Mouse (Mus musculus): ENCODE data around the gene Cpne5.

Cpne5 gene

DNA sequence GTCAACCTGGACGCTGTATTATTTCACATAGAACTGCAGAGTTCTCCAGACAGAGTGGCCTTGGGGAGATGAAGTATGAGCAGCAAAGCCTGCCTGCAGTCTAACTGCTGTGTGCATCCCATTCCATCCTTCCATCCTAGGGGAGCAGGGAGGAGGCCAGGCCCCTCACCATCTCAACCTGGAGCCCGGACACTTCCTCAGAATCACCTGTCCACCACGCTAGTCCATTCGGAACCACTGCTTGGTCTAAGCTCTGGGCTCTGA lies 23.8 kb downstream of the Cpne5 start:
- in situ Hi-C loops (cut with MboI; ENCODE audit: unreplicated experiment in 2 of 2), result no loop called here

DNA sequence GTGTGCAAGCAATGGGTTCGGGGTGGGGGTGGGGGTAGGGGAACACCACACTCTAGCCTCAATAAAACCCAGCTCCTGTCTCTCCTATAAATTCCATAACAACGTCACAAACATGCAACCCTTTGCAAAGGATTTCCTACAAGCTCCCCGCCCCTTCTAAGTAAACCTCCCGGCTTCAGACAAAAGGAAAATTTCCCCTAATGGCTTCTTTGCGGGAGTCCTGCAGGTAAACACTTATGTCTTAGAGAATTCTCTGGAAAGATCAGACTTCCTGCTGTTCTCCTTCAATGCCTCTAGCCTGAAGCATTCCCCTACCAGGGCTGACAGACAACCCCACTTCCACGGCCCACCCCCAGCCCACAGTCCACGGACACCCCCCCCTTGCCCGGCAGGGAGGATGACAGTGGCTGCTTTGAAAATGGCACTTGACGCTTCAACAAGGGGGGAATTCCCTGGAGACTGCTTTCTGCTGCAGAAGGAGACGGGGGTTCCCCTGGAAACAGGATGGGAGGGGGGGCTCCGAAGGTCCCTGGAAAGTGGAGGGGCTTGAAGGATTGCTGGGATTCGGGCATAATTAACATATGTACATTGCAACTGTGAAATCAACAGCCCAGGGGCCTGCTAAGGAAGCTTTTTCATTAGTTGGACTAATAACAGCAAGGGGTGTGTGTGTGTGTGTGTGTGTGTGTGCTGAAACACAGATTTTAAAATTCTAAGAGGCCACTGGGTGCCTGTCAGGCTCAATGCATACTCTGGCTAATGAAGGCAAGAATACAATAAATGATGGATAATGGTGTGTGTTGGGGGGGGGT lies 24.4 kb downstream of the Cpne5 start:
- in situ Hi-C loops (cut with MboI; ENCODE audit: unreplicated experiment in 2 of 2), result no loop called here

DNA sequence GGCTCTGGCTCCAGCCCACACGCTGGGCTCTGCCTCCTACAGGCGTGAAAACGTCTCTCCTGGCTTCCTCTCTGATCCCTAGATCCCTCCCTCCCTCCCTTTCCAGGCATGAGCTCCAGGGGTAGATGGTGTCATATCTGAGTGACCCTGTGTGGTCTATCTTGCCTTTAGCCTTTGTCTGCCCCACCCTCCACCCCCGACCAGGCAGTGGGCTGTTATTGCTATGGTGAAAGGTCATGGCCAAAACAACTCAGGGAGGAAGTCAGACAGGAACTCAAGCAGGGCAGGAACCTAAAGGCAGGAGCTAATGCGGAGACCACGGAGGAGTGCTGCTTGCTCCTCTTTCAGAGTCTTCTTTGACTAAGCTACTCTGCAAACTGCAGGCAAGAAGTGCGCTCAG lies 26.1 kb downstream of the Cpne5 start:
- in situ Hi-C loops (cut with MboI; ENCODE audit: unreplicated experiment in 2 of 2), result no loop called here

DNA sequence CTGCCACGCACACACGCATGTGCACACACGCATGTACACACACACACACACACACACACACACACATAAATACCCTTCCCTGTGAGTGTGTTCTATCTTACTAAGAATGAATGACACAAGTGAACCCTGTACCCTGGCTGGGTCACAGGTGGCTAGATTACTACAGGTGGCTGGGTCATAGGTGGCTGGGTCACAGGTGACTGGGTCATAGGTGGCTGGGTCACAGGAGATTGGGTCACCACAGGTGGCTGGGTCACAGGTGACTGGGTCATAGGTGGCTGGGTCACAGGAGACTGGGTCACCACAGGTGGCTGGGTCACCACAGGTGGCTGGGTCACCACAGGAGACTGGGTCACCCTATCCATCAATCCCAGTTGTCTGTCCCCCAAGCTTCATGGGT lies 27.9 kb downstream of the Cpne5 start:
- in situ Hi-C loops (cut with MboI; ENCODE audit: unreplicated experiment in 2 of 2), result no loop called here

DNA sequence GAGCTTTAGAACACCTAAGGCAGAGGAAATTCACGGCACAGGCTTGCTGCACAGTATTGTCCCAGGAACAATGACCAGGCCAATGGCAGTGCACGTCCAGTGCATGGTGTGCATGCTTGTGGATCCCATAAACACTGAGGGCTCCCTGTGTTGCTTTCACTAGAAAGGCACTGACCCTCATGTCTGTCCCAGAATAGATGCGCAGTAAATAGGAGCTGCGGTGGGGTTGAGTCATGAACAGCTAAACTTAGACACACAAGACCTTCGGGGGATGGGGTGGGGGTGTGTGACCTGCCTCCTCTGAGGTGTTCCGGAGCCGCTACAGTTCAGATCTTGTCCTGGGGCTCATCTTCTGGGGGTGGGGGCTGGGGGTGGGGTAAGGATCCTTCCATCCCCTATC lies 31.9 kb downstream of the Cpne5 start:
- in situ Hi-C loops (cut with MboI; ENCODE audit: unreplicated experiment in 2 of 2), result no loop called here

DNA sequence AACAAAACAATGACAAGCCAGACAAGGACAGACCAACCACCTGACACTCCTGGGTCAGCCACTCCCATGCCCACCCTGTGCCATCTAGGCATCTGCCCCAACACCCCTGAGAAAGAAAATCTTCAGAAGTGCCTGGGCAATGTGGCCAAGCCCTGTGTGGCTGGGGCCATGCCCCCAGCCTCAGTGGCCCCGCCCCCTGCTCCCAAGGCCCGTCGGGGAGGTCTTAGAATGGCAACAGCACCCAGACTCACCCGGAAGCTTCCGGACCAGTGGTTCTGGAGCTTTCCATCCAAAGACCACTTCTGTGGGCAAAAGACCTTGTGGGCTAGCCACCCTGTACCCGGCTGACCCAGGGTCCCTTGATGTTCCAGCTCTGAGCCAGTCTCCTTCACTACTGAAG lies 35.4 kb downstream of the Cpne5 start:
- in situ Hi-C loops (cut with MboI; ENCODE audit: unreplicated experiment in 2 of 2), result no loop called here

DNA sequence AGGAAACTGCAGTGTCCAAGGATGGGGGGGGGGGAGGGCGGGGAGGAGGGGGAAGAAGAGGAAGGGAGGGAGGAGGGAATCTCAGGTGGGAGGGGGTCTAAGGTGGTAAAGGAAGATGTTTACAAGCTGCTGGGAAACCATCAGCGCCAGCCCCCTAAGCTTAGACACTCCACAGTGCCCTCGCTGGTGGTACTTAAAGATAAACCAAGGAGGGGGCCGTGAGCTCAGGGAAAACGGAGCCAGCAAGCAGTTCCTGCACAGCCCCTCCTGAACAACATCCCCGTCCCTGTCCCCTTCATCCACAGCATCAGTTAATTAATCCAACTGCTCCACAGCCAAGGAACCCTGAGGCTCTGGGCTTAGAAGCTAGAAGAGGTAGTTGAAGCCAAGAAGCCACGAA lies 38.1 kb downstream of the Cpne5 start:
- in situ Hi-C loops (cut with MboI; ENCODE audit: unreplicated experiment in 2 of 2), result no loop called here

DNA sequence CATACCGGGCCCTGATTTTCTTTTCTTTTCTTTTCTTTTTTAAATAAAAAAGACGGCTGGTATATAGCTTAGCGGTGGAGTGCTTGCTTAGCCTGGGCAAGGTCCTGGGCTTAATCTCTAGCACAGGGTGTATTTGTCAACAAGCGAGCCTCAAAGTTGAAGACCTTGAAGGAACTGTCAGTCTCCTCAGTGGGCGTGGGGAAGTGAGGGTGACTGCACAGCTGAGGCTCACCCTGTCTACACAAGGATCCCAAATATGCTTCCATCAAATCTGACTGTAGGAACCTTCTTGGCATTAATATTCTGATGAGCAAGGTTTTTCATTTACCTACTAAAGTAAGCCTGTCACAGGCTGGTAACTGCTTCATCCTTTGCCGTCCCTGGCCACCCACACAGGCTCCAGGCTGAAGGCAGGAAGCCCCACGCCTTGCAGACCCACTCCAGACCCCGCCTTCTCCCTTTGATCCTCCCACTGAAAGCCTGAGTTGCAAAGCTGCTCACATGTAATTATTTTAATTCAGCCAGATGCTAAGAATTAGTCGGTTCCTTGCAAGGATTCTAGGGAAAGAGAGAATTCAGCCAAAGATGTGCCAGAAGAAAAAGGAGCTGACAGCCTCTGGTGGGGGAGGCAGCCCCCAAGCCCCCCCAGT lies 38.7 kb downstream of the Cpne5 start:
- in situ Hi-C loops (cut with MboI; ENCODE audit: unreplicated experiment in 2 of 2), result no loop called here

DNA sequence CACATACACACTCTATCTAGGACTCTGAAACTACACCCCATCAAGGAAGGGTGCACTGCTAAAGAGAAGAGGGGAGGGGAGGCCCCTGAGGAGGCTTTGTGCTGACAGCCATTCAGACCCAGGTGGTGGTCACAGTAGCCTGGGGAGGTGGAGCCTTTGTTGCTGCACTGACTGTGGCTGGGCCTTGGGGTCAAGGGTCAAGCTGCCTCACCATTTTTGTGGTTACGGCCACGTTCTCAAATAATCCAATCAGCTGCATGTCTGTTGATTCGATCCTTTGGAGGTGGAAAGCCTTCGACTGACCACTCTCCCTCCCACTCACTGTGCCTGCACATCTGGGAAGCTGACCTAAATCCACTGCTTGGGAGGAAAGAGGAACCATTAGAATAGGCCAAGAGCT lies 42.4 kb downstream of the Cpne5 start:
- in situ Hi-C loops (cut with MboI; ENCODE audit: unreplicated experiment in 2 of 2), result no loop called here

DNA sequence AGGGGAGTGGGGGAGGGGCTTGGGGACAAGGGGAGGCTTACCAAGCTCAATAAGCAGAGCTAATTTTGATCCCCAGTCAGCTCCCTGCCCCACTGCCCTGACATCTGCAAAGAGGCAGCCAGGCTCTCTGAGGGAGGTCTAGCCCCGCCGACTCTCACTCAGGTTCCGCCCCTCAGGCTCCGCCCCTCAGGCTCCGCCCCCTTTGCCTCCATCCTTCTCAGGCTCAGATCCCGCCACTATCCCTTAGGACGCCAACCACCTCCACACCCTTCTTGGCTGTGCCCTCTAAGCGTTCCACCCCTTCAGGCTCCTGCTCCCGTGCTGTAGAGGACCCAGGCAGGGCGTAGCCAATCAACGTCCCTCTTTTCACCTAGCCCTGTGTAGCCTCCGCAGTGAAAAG lies 49.0 kb downstream of the Cpne5 start:
- in situ Hi-C loops (cut with MboI; ENCODE audit: unreplicated experiment in 2 of 2), result no loop called here

DNA sequence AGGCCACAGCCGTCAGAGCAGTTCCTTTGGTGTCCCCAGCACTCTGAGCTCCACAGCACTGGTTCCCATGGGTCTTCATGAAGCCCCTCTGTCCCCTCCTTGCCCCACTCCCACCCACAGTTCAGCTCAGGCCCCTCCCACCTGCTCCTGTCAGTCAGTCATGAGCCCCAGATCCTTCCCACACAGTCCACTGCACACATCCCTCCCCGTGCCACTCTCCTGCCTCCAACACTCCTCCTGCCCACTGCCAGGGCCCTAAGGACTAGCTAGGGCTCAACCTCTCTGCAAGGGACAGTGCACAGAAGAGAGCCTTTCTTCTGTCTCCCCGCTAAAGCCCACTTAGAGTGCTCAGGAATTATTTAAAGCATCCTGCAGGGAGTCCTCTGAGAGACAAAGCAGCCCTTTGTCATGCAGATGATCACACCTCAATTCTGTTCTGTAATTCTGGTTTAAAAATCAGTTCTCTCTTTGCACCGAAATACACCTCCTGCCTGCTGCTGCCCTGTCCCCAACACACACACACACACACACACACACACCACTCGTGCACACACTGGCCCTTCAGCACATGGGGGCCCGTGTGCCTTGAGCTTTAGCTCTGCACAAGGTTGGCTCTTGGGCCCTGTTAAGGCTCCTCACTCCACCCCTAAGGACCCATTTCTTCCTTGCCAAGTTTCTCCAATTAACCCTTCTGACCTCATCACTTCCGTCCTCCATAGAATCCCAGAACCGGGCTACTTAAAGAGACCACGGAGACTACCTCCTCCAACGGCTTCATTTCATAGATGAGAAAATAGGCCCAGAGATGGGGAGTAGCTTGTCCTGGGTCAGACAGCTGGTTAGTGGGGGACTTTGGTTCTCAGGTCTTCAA lies 50.7 kb downstream of the Cpne5 start:
- in situ Hi-C loops (cut with MboI; ENCODE audit: unreplicated experiment in 2 of 2), result no loop called here

DNA sequence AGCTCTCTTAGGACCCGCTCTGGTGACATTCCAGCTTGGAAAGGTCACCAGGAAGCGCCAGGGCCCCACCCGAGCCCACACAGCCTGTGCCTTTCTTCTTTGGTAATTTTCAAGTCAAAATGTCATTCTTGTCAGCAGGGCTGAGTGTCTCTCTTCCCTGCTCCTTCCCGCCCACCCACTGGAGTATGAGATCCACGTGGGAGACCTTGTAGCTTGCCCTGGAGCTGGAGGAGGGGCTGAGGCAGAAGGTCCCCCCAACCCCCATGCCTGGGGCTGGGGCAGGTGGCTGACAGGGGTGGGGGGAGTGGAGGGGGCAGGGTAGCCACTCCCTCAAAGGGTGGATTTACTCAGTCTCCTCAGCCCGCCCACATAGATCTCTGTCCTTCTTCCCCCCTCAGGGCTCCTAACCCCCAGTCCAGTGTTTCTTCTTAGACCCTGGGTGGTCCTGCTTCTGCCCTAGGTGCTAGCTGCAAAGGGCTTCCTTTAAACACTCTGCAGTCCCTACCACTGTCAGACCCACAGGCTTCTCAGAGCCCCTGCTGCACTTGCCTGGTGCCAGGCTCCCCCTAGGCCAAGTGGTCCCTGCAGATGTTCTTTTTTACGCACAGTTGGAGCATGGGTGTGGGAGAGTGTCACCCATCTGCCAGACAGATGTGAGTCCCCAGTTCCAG lies 52.5 kb downstream of the Cpne5 start:
- in situ Hi-C loops (cut with MboI; ENCODE audit: unreplicated experiment in 2 of 2), result no loop called here

DNA sequence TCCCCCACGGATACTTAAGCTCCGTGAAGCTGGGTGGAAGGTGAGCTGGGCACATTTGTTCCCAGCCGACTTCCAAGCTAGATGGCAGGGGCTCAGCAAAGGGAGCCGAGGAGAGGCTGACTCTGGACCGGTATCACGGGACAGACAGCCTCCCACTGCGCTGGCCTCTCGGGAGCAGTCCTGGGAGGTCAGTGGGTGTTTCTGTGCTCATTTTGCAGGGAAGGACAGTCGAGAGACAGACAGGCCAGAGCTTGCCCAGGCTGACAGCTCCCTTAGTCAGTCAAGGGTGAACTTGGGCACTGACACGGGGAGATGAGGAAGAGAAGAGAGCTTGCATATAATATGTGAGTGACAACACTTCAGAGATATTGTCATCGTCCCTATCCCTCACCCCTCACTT lies 54.8 kb downstream of the Cpne5 start:
- in situ Hi-C loops (cut with MboI; ENCODE audit: unreplicated experiment in 2 of 2), result no loop called here

DNA sequence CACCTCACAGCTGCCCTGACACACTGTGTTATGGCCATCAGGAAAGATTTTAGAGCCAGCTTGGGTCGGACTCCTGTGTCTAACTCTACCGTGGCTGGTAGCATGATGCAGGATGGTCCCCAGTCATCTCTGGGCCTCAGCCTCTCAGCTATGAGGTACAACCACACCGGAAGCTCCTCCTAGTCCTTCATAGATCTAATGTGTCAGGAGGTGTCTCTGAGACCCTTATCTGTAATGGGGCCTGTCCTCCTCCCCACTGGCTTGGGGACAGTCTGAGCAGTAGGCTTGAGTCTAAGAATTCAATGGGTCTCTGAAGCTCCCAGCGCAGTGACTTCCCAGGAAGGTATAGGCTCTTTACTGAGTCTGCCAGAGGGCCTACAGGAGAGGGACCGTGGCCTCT lies 56.2 kb downstream of the Cpne5 start:
- in situ Hi-C loops (cut with MboI; ENCODE audit: unreplicated experiment in 2 of 2), result no loop called here

DNA sequence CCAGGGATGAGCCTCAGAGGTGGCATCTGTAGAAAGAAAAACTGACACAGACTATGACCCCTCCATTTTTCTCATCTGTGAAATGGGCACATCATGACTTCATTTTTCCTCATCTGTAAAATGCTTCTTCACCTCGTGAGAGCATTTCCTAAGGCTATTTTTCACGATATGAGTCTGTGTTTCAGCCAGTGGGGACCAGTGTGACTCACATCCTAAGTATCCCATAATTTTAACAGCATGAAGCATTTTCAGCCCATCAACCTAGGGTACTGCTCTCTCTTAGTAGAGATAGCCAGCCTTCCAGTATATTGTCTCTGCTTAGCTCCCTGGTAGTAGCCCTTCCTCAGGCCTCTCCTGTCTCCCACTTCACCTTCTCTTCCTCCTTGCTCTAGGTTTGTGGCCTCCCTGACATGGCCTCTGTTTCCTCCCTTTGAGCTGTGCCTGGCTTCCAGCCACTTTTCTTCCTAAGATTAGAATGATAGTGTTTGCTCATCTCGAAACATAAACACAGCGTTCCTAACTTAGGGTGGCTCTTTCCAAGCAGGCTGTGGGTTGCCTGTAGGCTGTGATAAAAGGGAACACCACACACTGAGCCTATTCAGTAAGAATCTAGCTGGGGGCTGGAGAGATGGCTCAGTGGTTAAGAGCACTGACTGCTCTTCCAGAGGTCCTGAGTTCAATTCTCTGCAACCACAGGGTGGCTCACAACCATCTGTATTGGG lies 57.4 kb downstream of the Cpne5 start:
- in situ Hi-C loops (cut with MboI; ENCODE audit: unreplicated experiment in 2 of 2), result no loop called here

DNA sequence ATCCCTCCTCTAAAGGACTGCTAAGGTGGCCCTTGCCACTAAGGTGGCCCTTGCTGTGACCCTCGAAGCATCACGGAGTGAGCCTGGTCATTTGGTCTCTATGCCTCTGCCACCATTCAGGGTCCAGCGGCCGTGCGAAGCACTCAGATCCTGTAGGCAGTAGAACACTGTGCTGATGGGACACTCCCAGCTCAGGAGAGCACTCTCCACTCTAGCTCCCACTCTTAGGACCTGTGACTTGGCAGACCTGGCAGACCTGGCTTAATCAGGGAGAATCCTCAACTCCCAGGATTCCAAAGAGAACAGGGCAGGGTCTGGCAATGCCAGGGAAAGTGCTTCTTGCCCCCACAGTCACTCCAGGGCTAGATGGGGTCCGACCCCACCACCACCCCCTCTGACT lies 58.0 kb downstream of the Cpne5 start:
- in situ Hi-C loops (cut with MboI; ENCODE audit: unreplicated experiment in 2 of 2), result loop anchor here (5.0 kb wide), 5 partner anchors 62 to 337 kb away; no protein-coding TSS in a partner anchor

DNA sequence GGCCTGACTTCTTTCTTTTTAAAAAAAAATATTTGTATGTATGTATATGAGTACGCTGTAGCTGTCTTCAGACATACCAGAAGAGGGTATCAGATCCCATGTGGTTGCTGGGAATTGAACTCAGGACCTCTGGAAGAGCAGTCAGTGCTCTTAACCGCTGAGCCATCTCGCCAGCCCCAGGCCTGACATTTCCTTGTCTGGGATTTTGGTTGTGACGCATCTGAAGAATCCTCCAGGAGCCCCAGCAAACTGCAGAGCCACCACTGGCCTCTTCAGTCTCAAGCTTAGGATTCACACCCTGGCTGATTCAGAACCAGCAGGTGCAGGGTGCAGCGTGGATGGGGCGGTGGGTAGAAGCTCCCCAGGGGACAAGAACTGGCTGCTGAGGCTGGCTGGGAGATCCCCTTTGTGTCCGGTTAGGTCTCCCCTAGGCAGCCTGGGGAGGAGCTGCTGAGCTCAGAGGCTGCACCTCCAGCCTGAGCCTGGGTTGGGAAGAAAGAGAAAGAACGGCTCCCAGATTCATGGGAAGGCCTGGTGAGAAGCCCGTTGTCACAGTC lies 59.4 kb downstream of the Cpne5 start:
- in situ Hi-C loops (cut with MboI; ENCODE audit: unreplicated experiment in 2 of 2), result loop anchor here (5.0 kb wide), 5 partner anchors 64 to 339 kb away; no protein-coding TSS in a partner anchor

DNA sequence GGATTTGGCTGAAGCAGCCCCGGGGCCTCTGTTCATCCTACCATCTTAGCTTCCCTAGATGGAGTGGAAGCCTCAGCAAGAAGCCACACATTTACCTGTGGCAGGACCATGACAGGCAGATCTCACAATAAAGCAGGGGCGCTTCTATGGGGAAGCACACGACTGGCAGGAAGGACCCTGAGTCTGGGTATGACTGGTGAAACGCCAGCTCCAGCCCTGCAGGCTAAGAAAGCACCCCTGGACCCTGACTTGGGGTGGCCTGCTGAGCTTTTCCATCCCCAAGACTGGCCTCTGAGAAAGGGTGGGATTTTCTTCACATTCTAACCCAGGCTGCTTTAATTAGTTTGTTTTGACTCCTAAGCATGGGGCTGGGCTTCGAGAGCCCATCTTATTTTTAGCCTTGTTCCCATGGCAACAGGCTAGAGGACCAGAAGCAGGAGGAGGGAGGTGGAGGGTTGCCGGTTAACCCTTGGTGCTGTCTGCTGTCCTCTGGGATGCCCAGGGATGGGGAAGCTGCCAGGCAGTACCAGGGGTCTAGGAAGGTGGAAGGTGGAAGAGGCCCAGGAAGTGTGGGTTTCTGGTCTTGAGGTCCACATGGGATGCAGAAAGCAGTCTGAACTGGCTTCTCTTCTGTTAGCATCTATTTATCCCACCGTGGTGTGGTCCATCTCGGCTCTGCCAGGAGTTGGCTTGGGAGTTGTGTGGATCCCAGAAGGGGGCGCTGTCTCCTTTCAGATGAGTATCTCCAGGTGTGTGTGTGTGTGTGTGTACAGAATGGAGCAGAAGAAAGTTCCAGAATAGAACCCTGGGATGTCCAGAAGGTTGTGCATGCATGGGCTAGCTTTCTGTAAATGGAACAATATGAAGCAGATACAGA lies 61.3 kb downstream of the Cpne5 start:
- in situ Hi-C loops (cut with MboI; ENCODE audit: unreplicated experiment in 2 of 2), result loop anchor here (5.0 kb wide), 5 partner anchors 66 to 341 kb away; no protein-coding TSS in a partner anchor

DNA sequence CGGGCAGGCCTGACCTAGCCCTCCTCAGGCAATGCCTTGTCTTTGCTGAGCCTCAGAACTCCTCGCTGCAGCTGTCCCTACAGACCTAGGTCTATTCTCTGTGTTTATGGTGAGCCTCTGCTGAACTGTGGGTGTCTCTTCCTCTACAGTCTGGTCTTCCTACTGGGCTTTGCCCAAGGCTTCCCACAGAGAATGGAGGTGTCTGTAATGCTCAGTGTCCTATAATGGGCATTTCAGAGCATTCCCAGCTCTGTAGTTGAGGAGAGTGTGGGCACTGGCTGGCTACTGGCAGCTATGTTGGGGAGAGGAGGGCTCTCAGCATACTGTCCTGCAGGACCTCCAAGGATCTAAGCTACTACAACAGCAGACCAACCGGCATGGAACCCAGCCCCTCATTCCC lies 62.3 kb downstream of the Cpne5 start:
- in situ Hi-C loops (cut with MboI; ENCODE audit: unreplicated experiment in 2 of 2), result loop anchor here (5.0 kb wide), 5 partner anchors 67 to 342 kb away; no protein-coding TSS in a partner anchor

All from v-Abl transformed pro-B cells (cell line).